Mouse (Mus musculus) spleen, postnatal 14 days (tissue): ENCODE data around the gene Pet117.

Experiments used
- DNase-seq, 2 experiments: peaks; one replicate each; pipeline ENCODE4 v3.0.0; 2021 to 2022; ENCODE audit warnings: low spot score in 2 of 2

The Pet117 gene

GRCm38 (mm10) chr2:144382624-144383138, 13.9 kb downstream of the Pet117 start:
- no peak for DNase-seq

- DNase-seq = no peak
These were observed 17.5 kb downstream of the Pet117 start for GRCm38 (mm10) chr2:144386296-144386695.

DNA sequence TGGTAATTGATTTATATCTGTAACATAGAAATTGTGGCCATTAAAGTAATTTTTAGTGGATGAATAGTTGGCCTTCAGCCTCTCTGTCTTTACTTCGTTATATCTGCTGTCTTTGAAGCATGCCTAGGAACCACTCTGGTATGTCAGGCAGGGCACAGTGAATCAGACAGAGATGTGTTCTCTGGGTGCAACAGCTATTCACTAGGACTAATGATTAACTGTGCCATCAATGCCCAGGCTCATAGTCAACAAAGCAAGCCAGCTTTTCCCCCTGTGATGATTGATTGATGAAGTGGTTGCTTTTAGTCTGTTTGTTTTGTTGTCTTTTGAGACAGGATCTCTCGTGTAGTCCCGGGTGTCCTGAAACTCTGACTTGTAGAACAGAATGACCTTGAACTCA, 19.6 kb downstream of the Pet117 start:
- DNase-seq = no peak

DNA sequence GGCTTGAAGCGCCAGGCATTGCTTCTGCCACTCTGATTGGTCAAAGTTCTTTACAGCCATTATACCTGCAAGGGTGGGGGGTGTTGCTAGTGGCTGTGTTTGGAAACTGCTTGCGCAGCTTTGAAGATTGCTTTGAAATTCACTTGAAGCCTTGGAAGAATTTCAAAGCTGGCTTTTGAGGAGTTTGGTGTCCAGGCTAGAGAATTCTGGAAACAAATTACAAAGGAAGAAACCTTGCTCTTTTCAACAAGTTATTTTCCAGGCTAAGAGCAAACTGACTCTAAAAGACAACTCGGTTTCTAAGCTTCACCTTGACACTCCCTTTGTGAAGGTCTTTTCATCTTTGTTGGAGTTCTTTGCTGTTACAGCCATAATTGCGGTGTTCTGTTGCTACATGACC, 30.7 kb downstream of the Pet117 start:
- no peak for DNase-seq

DNA sequence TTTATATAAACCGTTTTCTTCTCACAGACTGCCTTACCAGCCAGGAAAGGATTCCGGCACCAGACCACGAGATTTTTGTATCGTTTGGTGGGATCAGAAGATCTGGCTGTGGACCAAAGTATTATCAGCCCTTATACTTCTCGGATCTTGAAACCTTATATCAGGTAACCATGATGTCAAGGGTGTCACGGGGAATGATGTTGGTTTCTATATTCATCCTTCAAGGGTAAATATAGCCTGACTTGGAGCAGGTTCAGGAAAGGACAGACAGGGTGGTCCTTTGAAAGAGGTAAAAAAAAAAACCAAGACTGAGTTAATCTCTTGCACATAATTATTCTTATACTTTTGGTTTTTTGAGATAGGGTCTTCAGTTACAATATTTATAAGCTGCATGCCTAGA, 31.9 kb downstream of the Pet117 start:
- no peak for DNase-seq

- no peak for DNase-seq
These were observed 40.2 kb downstream of the Pet117 start for GRCm38 (mm10) chr2:144409037-144409436.

GRCm38 (mm10) chr2:144410603-144411002, 41.8 kb downstream of the Pet117 start:
- no peak for DNase-seq

GRCm38 (mm10) chr2:144414646-144415045, 45.9 kb downstream of the Pet117 start:
- no peak for DNase-seq

DNA sequence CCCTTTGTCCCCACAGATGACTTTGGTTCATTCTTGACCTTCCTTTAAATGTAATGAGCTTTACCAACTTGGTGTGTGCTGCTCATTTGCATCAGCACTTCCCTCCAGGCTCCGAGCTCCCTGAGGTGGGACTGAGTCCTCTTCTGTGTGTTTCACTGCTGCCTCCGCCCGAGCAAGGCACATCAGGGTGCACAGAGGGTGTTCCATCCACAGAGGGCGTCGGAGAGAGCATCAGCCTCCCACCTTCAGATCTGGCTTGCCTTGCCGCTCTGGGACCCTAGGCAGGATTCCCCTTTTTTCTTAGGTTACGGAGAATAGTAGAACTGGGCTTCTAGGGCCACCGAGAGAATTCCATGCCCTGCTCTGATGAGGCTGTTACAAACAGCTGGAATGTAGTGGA, 48.1 kb downstream of the Pet117 start:
- no peak for DNase-seq

GRCm38 (mm10) chr2:144418062-144418461, 49.3 kb downstream of the Pet117 start:
- no peak for DNase-seq

DNA sequence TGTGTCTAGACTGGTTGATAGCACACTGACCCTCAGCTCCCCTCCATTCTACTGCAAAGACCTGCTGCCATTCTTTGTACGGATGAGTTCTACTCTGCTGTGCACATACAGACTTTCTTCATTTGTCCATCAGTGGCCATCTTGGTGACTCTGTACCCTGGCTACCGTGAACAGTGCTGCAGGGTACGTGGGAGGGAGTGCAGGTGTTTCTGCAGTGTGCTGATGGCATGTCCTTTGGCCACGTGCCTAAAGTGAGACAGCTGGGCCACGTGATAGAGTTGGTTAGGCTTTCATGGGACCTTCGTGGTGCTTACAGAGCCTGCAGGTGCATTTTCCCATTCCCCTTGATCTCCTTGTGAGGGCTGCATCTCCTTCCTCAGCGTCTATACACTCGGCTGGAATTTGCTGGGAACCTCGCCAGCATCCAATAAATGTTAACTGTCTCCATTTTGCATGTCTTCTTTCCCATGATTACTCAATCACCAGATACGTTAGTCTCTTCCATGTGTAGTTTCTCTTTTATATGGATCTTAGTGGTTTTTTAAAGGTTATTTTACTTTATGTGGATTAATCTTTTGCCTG, 53.4 kb downstream of the Pet117 start:
- DNase-seq = no peak
